Comparison of ENCODE assay signal across 9 mouse cellular contexts in genomic region chr8:9580192-9580591, GRCm38 (mm10).
DNase-seq lines count a peak whose midpoint lies in the region; ATAC-seq and TF ChIP-seq lines count a peak whose summit lies in the region.
"Had no signal": no experiment of that assay in that cellular context is flagged by ENCODE, and none has a peak within 500 bp of the region (broad histone marks: within the 10 kb centered on the region; RNA-seq: fewer than 3 reads in every experiment).

No protein-coding gene starts in this region.

- H3K36me3 ChIP-seq in forebrain, postnatal 0 days (ENCODE audit: insufficient read depth) = no peaks in the 10 kb centered on the region
- H3K36me3 ChIP-seq in forebrain, embryonic 13.5 days (ENCODE audit: poor library complexity, severe bottlenecking) = no peaks in the 10 kb centered on the region
- no peaks in the 10 kb centered on the region for H3K36me3 ChIP-seq in midbrain, embryonic 12.5 days
- H3K36me3 ChIP-seq in midbrain, embryonic 13.5 days = no peaks in the 10 kb centered on the region
- H3K36me3 ChIP-seq: embryonic facial prominence, embryonic 13.5 days had no signal

- no peaks in the 10 kb centered on the region for H3K27me3 ChIP-seq in forebrain, postnatal 0 days (ENCODE audit: insufficient read depth, low read length)
- H3K27me3 ChIP-seq in forebrain, embryonic 13.5 days = no peaks in the 10 kb centered on the region
- no peaks in the 10 kb centered on the region for H3K27me3 ChIP-seq in midbrain, embryonic 12.5 days
- no peaks in the 10 kb centered on the region for H3K27me3 ChIP-seq in midbrain, embryonic 13.5 days
- H3K27me3 ChIP-seq: embryonic facial prominence, embryonic 13.5 days had no signal

- peak; percentile 44 for TF ChIP-seq CTCF in forebrain, postnatal 0 days (IDR thresholded peaks at IDR 0.05; ENCODE audit: low read depth)

- H3K4me2 ChIP-seq in forebrain, postnatal 0 days (ENCODE audit: low read depth) = no peak overlapping the region
- H3K4me2 ChIP-seq in forebrain, embryonic 13.5 days = no peak overlapping the region
- no peak overlapping the region for H3K4me2 ChIP-seq in midbrain, embryonic 12.5 days (replicated peaks)
- H3K4me2 ChIP-seq in midbrain, embryonic 13.5 days (replicated peaks) = no peak overlapping the region
- H3K4me2 ChIP-seq: embryonic facial prominence, embryonic 13.5 days had no signal

- no peak overlapping the region for H3K27ac ChIP-seq in forebrain, postnatal 0 days (ENCODE audit: low read depth, low read length)
- no peak overlapping the region for H3K27ac ChIP-seq in forebrain, embryonic 13.5 days
- no peak overlapping the region for H3K27ac ChIP-seq in midbrain, embryonic 12.5 days (replicated peaks)
- no peak overlapping the region for H3K27ac ChIP-seq in midbrain, embryonic 13.5 days
- H3K27ac ChIP-seq: embryonic facial prominence, embryonic 13.5 days had no signal

- no peak for DNase-seq in forebrain, postnatal 0 days
- DNase-seq in embryo, embryonic 11.5 days (ENCODE audit: low read depth, low spot score) = peak; percentile 24
- peak; percentile 84 for DNase-seq in retina, postnatal 1 day
- DNase-seq in heart, postnatal 36 days = no peak
- DNase-seq in heart, adult 11 months = no peak

- no peaks in the 10 kb centered on the region for H3K4me1 ChIP-seq in forebrain, postnatal 0 days (ENCODE audit: insufficient read depth)
- H3K4me1 ChIP-seq in forebrain, embryonic 13.5 days = no peaks in the 10 kb centered on the region
- H3K4me1 ChIP-seq in midbrain, embryonic 12.5 days = no peaks in the 10 kb centered on the region
- H3K4me1 ChIP-seq in midbrain, embryonic 13.5 days (replicated peaks) = no peaks in the 10 kb centered on the region
- H3K4me1 ChIP-seq: embryonic facial prominence, embryonic 13.5 days had no signal

- 21% methylated on average over 3 of the region's 3 CpGs for WGBS in forebrain, postnatal 0 days
- 18% methylated on average over 3 of the region's 3 CpGs for WGBS in forebrain, embryonic 13.5 days
- WGBS in midbrain, embryonic 12.5 days = 24% methylated on average over 3 of the region's 3 CpGs
- WGBS in midbrain, embryonic 13.5 days = 26% methylated on average over 3 of the region's 3 CpGs

- no peak overlapping the region for H3K9ac ChIP-seq in forebrain, postnatal 0 days
- H3K9ac ChIP-seq in forebrain, embryonic 13.5 days = no peak overlapping the region
- H3K9ac ChIP-seq in midbrain, embryonic 12.5 days (replicated peaks) = no peak overlapping the region
- no peak overlapping the region for H3K9ac ChIP-seq in midbrain, embryonic 13.5 days (replicated peaks)
- H3K9ac ChIP-seq: embryonic facial prominence, embryonic 13.5 days had no signal

- ATAC-seq in forebrain, postnatal 0 days = no peak
- no peak for ATAC-seq in forebrain, embryonic 13.5 days
- ATAC-seq in midbrain, embryonic 12.5 days (ENCODE audit: low FRiP score, low read depth) = 0 out of 2 replicates have a peak, but pooled peaks have one; percentile 41
- ATAC-seq in midbrain, embryonic 13.5 days = no peak

- intact Hi-C loops in heart, postnatal 36 days (cut with DNase I) = loop anchor here (5.0 kb wide), 1 partner anchor 348 kb away; no protein-coding TSS in a partner anchor

- H3K9me3 ChIP-seq in forebrain, postnatal 0 days (ENCODE audit: low read length) = no peaks in the 10 kb centered on the region
- H3K9me3 ChIP-seq in forebrain, embryonic 13.5 days (replicated peaks) = no peaks in the 10 kb centered on the region
- H3K9me3 ChIP-seq in midbrain, embryonic 12.5 days = no peaks in the 10 kb centered on the region
- H3K9me3 ChIP-seq in midbrain, embryonic 13.5 days = no peaks in the 10 kb centered on the region
- H3K9me3 ChIP-seq: embryonic facial prominence, embryonic 13.5 days had no signal

- H3K4me3 ChIP-seq in forebrain, postnatal 0 days (ENCODE audit: low read depth, low read length) = no peak overlapping the region
- H3K4me3 ChIP-seq in forebrain, embryonic 13.5 days = no peak overlapping the region
- H3K4me3 ChIP-seq in midbrain, embryonic 12.5 days = no peak overlapping the region
- H3K4me3 ChIP-seq in midbrain, embryonic 13.5 days (replicated peaks) = no peak overlapping the region
- H3K4me3 ChIP-seq: embryonic facial prominence, embryonic 13.5 days had no signal

Comparison
In these comparisons a context has a peak if more than half of its experiments do, and no peak if none do; other contexts are left out.
1. DNase-seq: peak in embryo, embryonic 11.5 days (single experiment) and retina, postnatal 1 day (single experiment); none in forebrain, postnatal 0 days (single experiment), heart, postnatal 36 days (0 of 2) and heart, adult 11 months (single experiment).